Mouse (Mus musculus): ENCODE results near the gene Znfx1.

DNA sequence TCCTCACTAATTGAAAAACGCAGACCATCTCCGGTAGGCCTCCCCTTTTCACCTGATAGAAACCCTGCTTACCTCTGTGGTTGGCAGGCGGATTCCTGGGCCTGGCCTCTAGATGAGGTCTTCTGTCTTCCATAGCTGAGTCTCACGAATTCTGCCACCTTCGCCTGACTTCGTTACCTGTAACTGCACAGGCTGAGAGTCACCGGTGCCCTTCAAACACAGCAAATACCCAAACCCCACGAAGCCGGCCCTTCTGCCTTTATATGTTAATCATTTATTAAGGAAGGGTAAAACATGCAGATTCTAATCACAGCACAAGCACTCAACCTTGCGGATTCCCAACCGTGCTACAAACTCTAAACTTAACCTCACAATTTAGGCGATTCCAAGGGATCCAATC is 2.9 kb downstream of the Znfx1 start:
- TF ChIP-seq CTCF (IDR thresholded peaks at IDR 0.05; ENCODE audit: borderline replicate concordance, control insufficient read depth, extremely low read depth, insufficient read depth, low read length, poor library complexity), result no peak
- TF ChIP-seq POLR2A (IDR thresholded peaks at IDR 0.05; ENCODE audit: control insufficient read depth, extremely low read depth, insufficient read depth, low read length, poor library complexity), result no peak

Data from thymus, adult 2 months (tissue).